Mouse (Mus musculus): ENCODE measurements at regions not wholly inside any gene's neighbourhood (a gene's known extent, or its start where the extent isn't known, plus 50 kb on each side); places are given as distances from the start of the nearest gene placed in this dataset.

GRCm38 (mm10) chr3:156414431-156415427 is 146.9 kb upstream of the Negr1 start:
- no peak for ATAC-seq (ENCODE audit: extremely low read depth, insufficient number of reproducible peaks, low FRiP score, poor library complexity, severe bottlenecking)
- H3K4me3 ChIP-seq (ENCODE audit: low read depth, low read length) = no peak overlapping the region
- TF ChIP-seq GATA2 (IDR thresholded peaks at IDR 0.05; ENCODE audit: borderline replicate concordance, low read depth, low read length) = no peak
- peaks cover 5% of the 10 kb centered on the region for H3K9me3 ChIP-seq (replicated peaks)
- H3K36me3 ChIP-seq (replicated peaks) = no peaks in the 10 kb centered on the region
- DNase-seq (ENCODE audit: low spot score) = no peak
- no peaks in the 10 kb centered on the region for H3K4me1 ChIP-seq (ENCODE audit: insufficient read depth, low read depth, low read length)
- H3K27me3 ChIP-seq (ENCODE audit: insufficient read depth, low read length) = no peaks in the 10 kb centered on the region

GRCm38 (mm10) chr3:156418124-156418523 is 143.5 kb upstream of the Negr1 start:
- no peaks in the 10 kb centered on the region for H3K27me3 ChIP-seq (ENCODE audit: insufficient read depth, low read length)
- peaks cover 3% of the 10 kb centered on the region for H3K9me3 ChIP-seq (replicated peaks)
- no peak overlapping the region for H3K4me3 ChIP-seq (ENCODE audit: low read depth, low read length)
- H3K4me1 ChIP-seq (ENCODE audit: insufficient read depth, low read depth, low read length) = no peaks in the 10 kb centered on the region
- no peaks in the 10 kb centered on the region for H3K36me3 ChIP-seq (replicated peaks)
- ATAC-seq (ENCODE audit: extremely low read depth, insufficient number of reproducible peaks, low FRiP score, poor library complexity, severe bottlenecking) (no peak), DNase-seq (ENCODE audit: low spot score) (no peak)
- TF ChIP-seq TAL1 (conservative IDR thresholded peaks at IDR 0.05; ENCODE audit: low read depth, low read length) = no peak

GRCm38 (mm10) chr3:156423100-156423499 is 138.5 kb upstream of the Negr1 start:
- H3K27me3 ChIP-seq (ENCODE audit: insufficient read depth, low read length) = no peaks in the 10 kb centered on the region
- ATAC-seq (ENCODE audit: extremely low read depth, insufficient number of reproducible peaks, low FRiP score, poor library complexity, severe bottlenecking) (no peak), DNase-seq (ENCODE audit: low spot score) (no peak)
- 0 out of 2 replicates have a peak, but pooled peaks cover 2% of the 10 kb centered on the region for H3K9me3 ChIP-seq (replicated peaks)
- TF ChIP-seq GATA1 (IDR thresholded peaks at IDR 0.05; ENCODE audit: borderline replicate concordance, low read length) (no peak), TAL1 (conservative IDR thresholded peaks at IDR 0.05; ENCODE audit: low read depth, low read length) (no peak), POLR2AphosphoS5 (IDR thresholded peaks at IDR 0.05; ENCODE audit: insufficient replicate concordance, low read depth, low read length) (no peak), CTCF (IDR thresholded peaks at IDR 0.05; ENCODE audit: low read depth, low read length) (no peak), GATA2 (IDR thresholded peaks at IDR 0.05; ENCODE audit: borderline replicate concordance, low read depth, low read length) (no peak)
- no peak overlapping the region for H3K4me3 ChIP-seq (ENCODE audit: low read depth, low read length)
- H3K36me3 ChIP-seq (replicated peaks) = no peaks in the 10 kb centered on the region
- H3K4me1 ChIP-seq (ENCODE audit: insufficient read depth, low read depth, low read length) = no peaks in the 10 kb centered on the region

- Histone ChIP-seq H3K9me3 (replicated peaks) (peaks cover 8% of the 10 kb centered on the region), H3K4me3 (ENCODE audit: low read depth, low read length) (no peak overlapping the region), H3K27me3 (ENCODE audit: insufficient read depth, low read length) (no peaks in the 10 kb centered on the region), H3K36me3 (replicated peaks) (no peaks in the 10 kb centered on the region), H3K4me1 (ENCODE audit: insufficient read depth, low read depth, low read length) (no peaks in the 10 kb centered on the region)
- no peak for TF ChIP-seq GATA2 (IDR thresholded peaks at IDR 0.05; ENCODE audit: borderline replicate concordance, low read depth, low read length)
- no peak for TF ChIP-seq TAL1 (conservative IDR thresholded peaks at IDR 0.05; ENCODE audit: low read depth, low read length)
- no peak for TF ChIP-seq POLR2AphosphoS5 (IDR thresholded peaks at IDR 0.05; ENCODE audit: insufficient replicate concordance, low read depth, low read length)
- TF ChIP-seq CTCF (IDR thresholded peaks at IDR 0.05; ENCODE audit: low read depth, low read length) = no peak
- TF ChIP-seq GATA1 (IDR thresholded peaks at IDR 0.05; ENCODE audit: borderline replicate concordance, low read length) = no peak
- no peak for ATAC-seq (ENCODE audit: extremely low read depth, insufficient number of reproducible peaks, low FRiP score, poor library complexity, severe bottlenecking)
- no peak for DNase-seq (ENCODE audit: low spot score)
These were observed 106.6 kb upstream of the Negr1 start for GRCm38 (mm10) chr3:156455042-156455441.

- H3K4me3 ChIP-seq (ENCODE audit: low read depth, low read length) = no peak overlapping the region
- H3K4me1 ChIP-seq (ENCODE audit: insufficient read depth, low read depth, low read length) = no peaks in the 10 kb centered on the region
- H3K36me3 ChIP-seq (replicated peaks) = no peaks in the 10 kb centered on the region
- no peaks in the 10 kb centered on the region for H3K27me3 ChIP-seq (ENCODE audit: insufficient read depth, low read length)
- no peak for DNase-seq (ENCODE audit: low spot score)
- H3K9me3 ChIP-seq (replicated peaks) = no peaks in the 10 kb centered on the region
- TF ChIP-seq POLR2AphosphoS5 (IDR thresholded peaks at IDR 0.05; ENCODE audit: insufficient replicate concordance, low read depth, low read length) (no peak), GATA2 (IDR thresholded peaks at IDR 0.05; ENCODE audit: borderline replicate concordance, low read depth, low read length) (no peak), GATA1 (IDR thresholded peaks at IDR 0.05; ENCODE audit: borderline replicate concordance, low read length) (no peak), CTCF (IDR thresholded peaks at IDR 0.05; ENCODE audit: low read depth, low read length) (no peak), TAL1 (conservative IDR thresholded peaks at IDR 0.05; ENCODE audit: low read depth, low read length) (no peak)
- ATAC-seq (ENCODE audit: extremely low read depth, insufficient number of reproducible peaks, low FRiP score, poor library complexity, severe bottlenecking) = no peak
These were observed 98.3 kb upstream of the Negr1 start for GRCm38 (mm10) chr3:156463299-156463698.

GRCm38 (mm10) chr3:156465601-156466000 is 96.0 kb upstream of the Negr1 start:
- DNase-seq (ENCODE audit: low spot score) (no peak), ATAC-seq (ENCODE audit: extremely low read depth, insufficient number of reproducible peaks, low FRiP score, poor library complexity, severe bottlenecking) (no peak)
- no peaks in the 10 kb centered on the region for H3K27me3 ChIP-seq (ENCODE audit: insufficient read depth, low read length)
- no peaks in the 10 kb centered on the region for H3K4me1 ChIP-seq (ENCODE audit: insufficient read depth, low read depth, low read length)
- TF ChIP-seq GATA2 (IDR thresholded peaks at IDR 0.05; ENCODE audit: borderline replicate concordance, low read depth, low read length) = no peak
- no peak for TF ChIP-seq TAL1 (conservative IDR thresholded peaks at IDR 0.05; ENCODE audit: low read depth, low read length)
- no peak for TF ChIP-seq POLR2AphosphoS5 (IDR thresholded peaks at IDR 0.05; ENCODE audit: insufficient replicate concordance, low read depth, low read length)
- TF ChIP-seq GATA1 (IDR thresholded peaks at IDR 0.05; ENCODE audit: borderline replicate concordance, low read length) = no peak
- no peak for TF ChIP-seq CTCF (IDR thresholded peaks at IDR 0.05; ENCODE audit: low read depth, low read length)
- no peaks in the 10 kb centered on the region for H3K36me3 ChIP-seq (replicated peaks)
- H3K9me3 ChIP-seq (replicated peaks) = peaks cover 4% of the 10 kb centered on the region; the same call in 1 of the 2 replicates
- no peak overlapping the region for H3K4me3 ChIP-seq (ENCODE audit: low read depth, low read length)
